ENCODE assay signal across 13 mouse cellular contexts in genomic region chr9:101205216-101205615, GRCm38 (mm10). TPM values are rescaled to one million over a fixed set of nuclear protein-coding genes. Genes with fewer than 3 reads are reported as not detected.
DNase-seq lines count a peak whose midpoint lies in the region.
"Had no signal": no experiment of that assay in that cellular context is flagged by ENCODE, and none has a peak within 500 bp of the region (broad histone marks: within the 10 kb centered on the region; RNA-seq: fewer than 3 reads in every experiment).

No protein-coding gene starts in this region.

- intact Hi-C loops in left cerebral cortex, postnatal 4 days (cut with DNase I), result no loop called here

- DNase-seq in cerebellum, postnatal 14 days, result peak; percentile 31 to 45
- no peak for DNase-seq in cerebellum, postnatal 4 days (ENCODE audit: low spot score in 2 of 2)
- peak; percentile 22 for DNase-seq in left cerebral cortex, postnatal 4 days
- DNase-seq in left cerebral cortex, adult 11 months (ENCODE audit: low spot score), result no peak
- DNase-seq in urinary bladder, adult 2 months (ENCODE audit: low spot score), result no peak
- DNase-seq: adrenal gland, adult 8-10 months; adrenal gland, postnatal 14 days; adrenal gland, postnatal 36 days; cerebellum, adult 18-20 months; cerebellum, adult 8-10 months; cerebellum, adult 9-11 months; cerebellum, postnatal 36 days; forebrain, postnatal 0 days had no signal

RNA-seq across cellular contexts. Expression of gene Ppp2r3a, which starts 46.4 kb away (rescaled TPM):
- total RNA-seq in left cerebral cortex, postnatal 4 days (2021), result 10 to 100 TPM; 49.8 to 52.4 TPM
- polyA plus RNA-seq in urinary bladder, adult 2 months (2012; rRNA removed), result 18.9 and 23.8 TPM in 2 replicates

Comparison
In these comparisons a context has a peak if more than half of its experiments do, and no peak if none do; other contexts are left out.
1. DNase-seq: peak in cerebellum, postnatal 14 days (2 of 2) and left cerebral cortex, postnatal 4 days (single experiment); none in cerebellum, postnatal 4 days (0 of 2), left cerebral cortex, adult 11 months (single experiment) and urinary bladder, adult 2 months (single experiment).